Mouse (Mus musculus) midbrain, embryonic 15.5 days (tissue): ENCODE data around the gene Ubl3. TPM values are rescaled to one million over a fixed set of nuclear protein-coding genes. Genes with fewer than 3 reads are reported as not detected.

Experiments used
- ATAC-seq: fragments of 200-750 bp; cut with Nextera tagmentation; replicated peaks from 2 replicates; pipeline ENCODE4 v1.8.0; 2017; ENCODE audit warnings: moderate TSS enrichment
- H3K27ac ChIP-seq: fragments of 300-500 bp; sonication (generic); 2 replicates; pipeline ENCODE4 v1.5.1; 2015; ENCODE audit warnings: mild to moderate bottlenecking, inconsistent platforms
- H3K27me3 ChIP-seq: fragments of 300-500 bp; sonication (generic); replicated peaks from 2 replicates; pipeline ENCODE4 v1.6.1; 2015; ENCODE audit warnings: inconsistent platforms
- H3K36me3 ChIP-seq: fragments of 300-500 bp; sonication (generic); replicated peaks from 2 replicates; pipeline ENCODE4 v1.6.1; 2015; ENCODE audit warnings: inconsistent platforms
- H3K4me1 ChIP-seq: fragments of 300-500 bp; sonication (generic); 2 replicates; pipeline ENCODE4 v1.6.1; 2015; ENCODE audit warnings: inconsistent platforms
- H3K4me2 ChIP-seq: fragments of 300-500 bp; sonication (generic); 2 replicates; pipeline ENCODE4 v1.6.1; 2015; ENCODE audit warnings: inconsistent platforms, mild to moderate bottlenecking, moderate library complexity
- H3K4me3 ChIP-seq: fragments of 300-500 bp; sonication (generic); 2 replicates; pipeline ENCODE4 v1.5.1; 2015; ENCODE audit warnings: mild to moderate bottlenecking, inconsistent platforms
- H3K9ac ChIP-seq: fragments of 300-500 bp; sonication (generic); 2 replicates; pipeline ENCODE4 v1.6.1; 2015; ENCODE audit warnings: mild to moderate bottlenecking, inconsistent platforms
- H3K9me3 ChIP-seq: fragments of 300-500 bp; sonication (generic); 2 replicates; pipeline ENCODE4 v1.6.1; 2016; ENCODE audit warnings: inconsistent platforms
- WGBS: fragments of 180-500 bp; shearing (Covaris S2); methylation state at CpG from one replicate; pipeline ENCODE4 v1.1.7; 2015; ENCODE audit warnings: mixed read lengths; 5-methylcytosine and 5-hydroxymethylcytosine counted together
- polyA plus RNA-seq: library from polyadenylated mRNA; unstranded; fragments of >200 nt; fragmentation: Nextera tagmentation; extraction: Ambion mirVana; gene quantifications from 2 replicates; pipeline ENCODE4 v1.2.1, GENCODE M21; 2015

The Ubl3 gene
- polyA plus RNA-seq, result 78.7 and 84.4 TPM in 2 replicates

DNA sequence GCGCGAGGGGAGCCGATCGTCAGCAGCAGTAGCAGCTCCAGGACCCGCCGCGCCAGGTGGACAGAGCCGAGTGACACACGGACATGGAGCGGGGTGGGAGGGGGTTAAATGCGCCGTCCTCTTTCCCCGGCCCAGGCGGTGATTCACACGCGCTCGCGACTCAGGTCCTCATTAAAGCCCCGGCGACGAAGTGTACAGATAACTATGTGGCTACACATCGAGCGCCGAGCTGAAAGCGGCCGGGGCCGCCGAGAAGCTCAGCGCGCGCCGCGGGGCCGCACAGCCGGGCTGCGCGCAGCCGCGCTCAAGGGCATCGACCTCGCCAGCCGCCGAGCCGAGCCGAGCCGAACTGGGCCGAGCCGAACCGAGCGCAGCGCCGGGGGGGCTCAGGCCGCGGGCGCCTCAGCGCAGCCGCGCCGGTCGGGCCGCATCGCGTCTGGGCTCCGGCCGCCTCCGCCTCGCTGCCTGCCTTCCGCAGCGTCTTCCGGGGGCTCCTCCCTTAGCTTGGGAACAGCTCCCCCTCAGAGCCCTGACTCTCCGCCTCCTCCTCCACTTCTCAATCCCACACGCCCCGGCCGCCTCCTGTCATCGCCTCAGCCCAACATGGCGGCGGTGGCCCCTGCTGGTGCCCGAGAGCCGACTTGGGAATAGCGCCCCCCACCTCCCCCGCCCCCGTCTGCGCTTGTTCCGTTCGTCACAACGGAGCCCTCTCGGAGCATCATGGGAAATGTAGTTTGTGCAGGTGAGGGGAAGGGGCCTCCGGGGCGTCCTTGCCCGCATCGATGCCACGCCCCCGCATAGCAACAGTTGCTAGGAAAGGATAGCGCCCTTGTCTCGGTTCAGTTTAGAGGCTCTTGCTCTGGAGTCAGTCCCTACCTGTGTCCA is at the start of gene Ubl3:
Ubl3 (minus strand) TSS at position 603 of the 885 bp plus-strand sequence.
- Histone ChIP-seq H3K27ac (peak within 1 kb of the TSS; percentile 98), H3K9ac (peak within 1 kb of the TSS; percentile 70), H3K4me2 (peak within 1 kb of the TSS; percentile 76), H3K36me3 (no peaks in the 10 kb centered on the region), H3K9me3 (no peaks in the 10 kb centered on the region), H3K27me3 (no peaks in the 10 kb centered on the region), H3K4me1 (peaks cover 49% of the 10 kb centered on the region), H3K4me3 (peak within 1 kb of the TSS; percentile 84)
- under 1% methylated on average over 91 of the region's 95 CpGs for WGBS
- ATAC-seq, result peak; percentile 96

DNA sequence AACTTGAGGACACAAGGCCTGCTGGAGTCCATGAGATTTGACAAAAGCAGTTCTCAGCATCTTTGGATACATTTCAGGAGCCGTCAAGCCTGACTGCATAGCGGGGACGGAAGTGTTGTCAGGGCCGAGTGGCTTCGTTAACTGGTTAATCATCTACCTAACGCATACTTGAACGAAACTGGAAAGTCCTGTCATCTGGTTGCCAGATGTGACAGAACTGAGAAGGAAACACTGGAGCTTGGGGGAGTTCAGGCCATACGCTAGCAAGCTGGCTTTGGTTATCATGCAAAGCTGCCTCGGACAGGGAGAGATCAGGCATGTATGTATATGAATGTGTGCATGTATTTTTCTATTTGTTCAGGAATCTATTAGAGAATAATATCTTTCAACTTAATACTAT is 45.8 kb upstream of the Ubl3 start:
- Histone ChIP-seq H3K4me3 (no peak overlapping the region), H3K4me2 (no peak overlapping the region), H3K9me3 (0 out of 2 replicates have a peak, but pooled peaks cover 2% of the 10 kb centered on the region), H3K27ac (no peak overlapping the region), H3K27me3 (no peaks in the 10 kb centered on the region), H3K9ac (no peak overlapping the region), H3K4me1 (no peaks in the 10 kb centered on the region), H3K36me3 (no peaks in the 10 kb centered on the region)
- 58% methylated on average over 9 of the region's 9 CpGs for WGBS
- no peak for ATAC-seq

DNA sequence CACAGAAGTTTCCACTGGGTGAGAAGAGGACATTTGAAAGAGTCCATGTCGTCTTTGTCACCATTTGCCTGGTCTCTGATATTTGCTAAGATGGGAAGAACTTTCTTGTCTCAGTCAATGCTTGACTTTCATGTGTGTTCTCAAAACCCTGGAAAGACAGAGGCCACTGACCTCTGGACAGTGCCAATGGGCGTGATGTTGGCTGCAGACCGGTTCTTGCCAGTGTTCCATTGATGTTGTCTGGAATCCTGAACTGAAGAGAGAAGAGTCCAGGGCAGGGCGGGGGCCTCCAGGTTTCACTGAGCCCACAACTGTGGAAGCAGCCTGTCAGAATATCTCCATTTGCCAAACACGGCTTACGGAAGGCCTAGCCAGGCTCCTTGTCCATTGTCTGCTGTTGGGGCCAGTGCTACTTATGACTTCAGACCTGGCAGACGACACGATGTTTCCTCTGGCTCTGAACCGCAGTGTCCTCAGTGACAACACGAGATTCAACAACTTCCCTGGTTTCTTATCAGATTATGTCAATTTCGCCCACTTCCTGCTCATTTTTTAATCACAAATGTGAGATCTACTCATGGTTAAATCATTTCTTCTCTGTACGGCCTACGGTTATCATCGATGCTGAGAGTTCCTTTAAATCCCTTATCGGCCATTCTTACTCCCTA is 43.6 kb upstream of the Ubl3 start:
- Histone ChIP-seq H3K36me3 (no peaks in the 10 kb centered on the region), H3K27ac (no peak overlapping the region), H3K9ac (no peak overlapping the region), H3K4me2 (no peak overlapping the region), H3K9me3 (no peaks in the 10 kb centered on the region), H3K4me3 (no peak overlapping the region), H3K27me3 (no peaks in the 10 kb centered on the region), H3K4me1 (no peaks in the 10 kb centered on the region)
- 91% methylated on average over 15 of the region's 15 CpGs for WGBS
- no peak for ATAC-seq

DNA sequence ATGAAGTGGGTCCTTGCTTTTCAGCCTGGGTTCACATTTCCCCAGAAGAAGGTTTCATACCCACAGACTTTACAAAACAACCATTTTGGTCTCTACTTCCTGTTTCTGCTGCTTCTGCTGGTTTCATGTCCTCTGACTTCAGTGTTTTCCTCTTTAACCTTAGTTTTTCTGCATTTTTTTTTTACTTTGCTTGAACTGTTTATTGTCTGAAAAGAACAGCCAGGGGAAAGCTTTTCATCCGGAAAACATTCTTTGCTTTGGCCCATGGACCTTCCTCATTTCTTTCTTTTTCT is 42.8 kb upstream of the Ubl3 start:
- ATAC-seq, result no peak
- Histone ChIP-seq H3K4me3 (no peak overlapping the region), H3K27me3 (no peaks in the 10 kb centered on the region), H3K9me3 (no peaks in the 10 kb centered on the region), H3K27ac (no peak overlapping the region), H3K4me2 (no peak overlapping the region), H3K36me3 (no peaks in the 10 kb centered on the region), H3K9ac (no peak overlapping the region), H3K4me1 (no peaks in the 10 kb centered on the region)
- 82% methylated on average over 1 of the region's 1 CpGs for WGBS

DNA sequence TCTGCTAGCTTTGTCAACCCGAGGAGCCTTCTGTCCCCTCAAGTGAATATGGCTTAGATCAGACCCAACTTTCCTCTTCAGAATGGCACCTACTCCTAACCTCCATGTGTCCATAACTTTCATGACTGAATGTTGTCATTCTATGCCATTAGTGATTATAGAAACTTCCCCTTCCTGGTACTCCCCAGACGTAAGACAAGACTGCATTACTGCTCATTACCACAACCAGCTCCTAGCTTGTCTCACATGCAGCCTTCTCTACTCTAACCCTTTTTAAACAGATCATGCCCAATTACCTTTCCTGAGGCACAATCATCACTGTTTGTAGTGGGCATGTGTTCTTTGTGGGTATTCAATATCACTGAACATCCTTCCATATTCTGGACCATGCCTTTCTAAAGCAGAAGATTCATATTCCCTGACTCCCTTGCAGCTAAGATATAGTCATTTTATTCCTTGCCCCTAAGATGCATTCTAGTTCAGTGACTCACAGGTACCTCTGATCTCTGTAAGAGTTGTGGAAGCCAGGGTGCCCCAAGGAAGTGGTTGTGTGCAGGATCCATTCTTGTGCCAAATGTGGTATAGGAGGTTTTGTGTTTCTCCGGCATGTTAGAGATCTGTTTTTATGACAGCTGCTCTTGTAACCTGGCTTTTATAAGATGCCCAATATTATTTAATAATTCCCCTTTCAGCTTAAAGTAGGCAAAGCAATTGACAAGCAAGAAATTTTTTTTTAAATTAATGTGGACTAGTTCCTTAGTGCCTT is 42.3 kb upstream of the Ubl3 start:
- H3K4me2 ChIP-seq, result no peak overlapping the region
- no peaks in the 10 kb centered on the region for H3K27me3 ChIP-seq
- no peaks in the 10 kb centered on the region for H3K36me3 ChIP-seq
- WGBS, result 92% methylated on average over 3 of the region's 3 CpGs
- no peaks in the 10 kb centered on the region for H3K4me1 ChIP-seq
- no peak overlapping the region for H3K4me3 ChIP-seq
- H3K9ac ChIP-seq, result no peak overlapping the region
- H3K27ac ChIP-seq, result no peak overlapping the region
- no peak for ATAC-seq
- H3K9me3 ChIP-seq, result no peaks in the 10 kb centered on the region

DNA sequence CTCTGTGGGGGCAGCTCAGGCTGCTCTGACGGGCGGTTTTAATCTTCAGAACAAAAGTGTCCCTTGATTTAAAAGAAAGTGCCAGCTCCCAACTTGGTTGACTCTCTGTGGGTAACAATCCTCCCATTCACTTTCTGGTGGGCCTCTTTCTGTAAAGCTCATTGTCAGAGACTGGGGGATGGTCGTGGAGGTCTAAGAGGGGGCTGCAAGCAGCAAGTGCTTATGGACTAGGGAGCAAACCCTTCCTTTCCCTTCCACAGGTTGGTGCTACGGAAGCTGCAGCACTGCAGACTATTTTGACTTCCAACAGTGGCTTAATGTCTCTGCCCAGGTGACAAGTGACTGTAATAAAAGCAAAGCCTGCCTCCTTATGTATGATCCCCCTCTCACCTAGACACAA is 41.0 kb upstream of the Ubl3 start:
- WGBS, result 19% methylated on average over 4 of the region's 4 CpGs
- no peaks in the 10 kb centered on the region for H3K27me3 ChIP-seq
- H3K27ac ChIP-seq, result no peak overlapping the region
- no peaks in the 10 kb centered on the region for H3K9me3 ChIP-seq
- ATAC-seq, result no peak
- no peaks in the 10 kb centered on the region for H3K36me3 ChIP-seq
- H3K4me3 ChIP-seq, result no peak overlapping the region
- H3K4me1 ChIP-seq, result no peaks in the 10 kb centered on the region
- H3K9ac ChIP-seq, result no peak overlapping the region
- H3K4me2 ChIP-seq, result no peak overlapping the region

DNA sequence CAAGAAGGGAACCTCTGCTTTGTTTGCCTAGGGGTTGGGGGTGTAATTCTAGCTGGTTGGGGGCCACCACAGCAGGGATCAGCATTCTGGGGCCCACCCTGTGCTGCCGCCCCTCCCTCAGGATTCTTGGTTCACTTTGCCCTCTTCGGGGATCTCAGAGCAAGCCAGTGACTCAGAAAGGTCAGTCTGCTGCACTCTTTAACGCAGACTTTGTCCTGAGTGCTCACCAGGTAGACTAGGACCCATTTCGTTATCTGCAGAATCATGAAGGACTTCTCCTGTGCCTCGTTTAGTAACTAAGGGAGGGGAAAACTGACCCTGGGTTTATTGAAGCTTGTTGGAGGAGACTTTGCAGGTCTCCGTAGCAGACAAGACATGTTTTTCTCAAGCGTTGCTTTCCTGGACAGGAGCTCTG is 38.9 kb upstream of the Ubl3 start:
- H3K9ac ChIP-seq, result no peak overlapping the region
- H3K9me3 ChIP-seq, result no peaks in the 10 kb centered on the region
- no peak overlapping the region for H3K4me2 ChIP-seq
- H3K27me3 ChIP-seq, result no peaks in the 10 kb centered on the region
- WGBS, result 61% methylated on average over 7 of the region's 7 CpGs
- H3K4me3 ChIP-seq, result no peak overlapping the region
- no peaks in the 10 kb centered on the region for H3K36me3 ChIP-seq
- peaks cover 4% of the 10 kb centered on the region for H3K4me1 ChIP-seq
- no peak for ATAC-seq
- H3K27ac ChIP-seq, result no peak overlapping the region

DNA sequence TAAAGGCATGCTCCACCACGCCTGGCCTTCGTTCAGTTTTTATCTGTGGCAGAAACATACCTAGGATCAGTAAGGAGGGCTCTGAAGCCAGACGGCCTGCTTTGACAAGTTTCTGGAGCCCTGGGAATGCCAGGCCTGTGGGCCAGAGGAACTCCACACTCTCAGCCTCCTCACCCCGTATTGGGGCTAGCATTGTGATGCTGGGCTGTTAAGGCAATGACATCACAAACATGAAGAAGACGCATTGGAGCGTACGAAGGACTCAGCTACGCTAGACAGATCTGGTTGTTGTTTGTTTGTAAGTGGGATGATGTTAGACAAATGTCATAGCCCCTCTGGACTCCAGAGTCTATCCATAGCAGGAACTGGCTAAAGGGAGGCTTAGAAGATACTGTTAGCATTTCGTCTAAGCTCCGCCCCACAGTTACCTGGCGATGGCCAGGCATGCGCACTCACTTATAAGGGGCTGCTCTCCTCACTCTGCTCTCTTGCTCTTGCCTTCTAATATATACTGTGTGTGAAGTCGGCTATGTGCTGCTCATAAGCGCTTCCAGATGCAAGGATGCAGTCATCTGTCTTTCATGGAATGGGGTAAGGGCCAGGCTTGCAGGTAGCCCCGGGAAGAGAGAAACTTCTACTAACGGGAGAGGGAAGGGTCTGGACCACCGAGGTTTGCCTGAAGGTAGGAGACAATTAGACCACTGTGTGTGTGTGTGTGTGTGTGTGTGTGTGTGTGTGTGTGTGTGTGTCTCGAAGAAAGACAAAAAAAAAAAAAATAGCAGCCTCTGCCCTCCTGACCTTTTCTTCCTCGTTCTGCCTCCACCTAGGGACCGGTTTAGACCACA is 38.2 kb upstream of the Ubl3 start:
- no peak for ATAC-seq
- H3K27me3 ChIP-seq, result no peaks in the 10 kb centered on the region
- H3K4me1 ChIP-seq, result peaks cover 4% of the 10 kb centered on the region
- no peaks in the 10 kb centered on the region for H3K36me3 ChIP-seq
- WGBS, result 65% methylated on average over 20 of the region's 20 CpGs
- H3K4me2 ChIP-seq, result no peak overlapping the region
- H3K27ac ChIP-seq, result no peak overlapping the region
- no peak overlapping the region for H3K4me3 ChIP-seq
- no peak overlapping the region for H3K9ac ChIP-seq
- no peaks in the 10 kb centered on the region for H3K9me3 ChIP-seq

DNA sequence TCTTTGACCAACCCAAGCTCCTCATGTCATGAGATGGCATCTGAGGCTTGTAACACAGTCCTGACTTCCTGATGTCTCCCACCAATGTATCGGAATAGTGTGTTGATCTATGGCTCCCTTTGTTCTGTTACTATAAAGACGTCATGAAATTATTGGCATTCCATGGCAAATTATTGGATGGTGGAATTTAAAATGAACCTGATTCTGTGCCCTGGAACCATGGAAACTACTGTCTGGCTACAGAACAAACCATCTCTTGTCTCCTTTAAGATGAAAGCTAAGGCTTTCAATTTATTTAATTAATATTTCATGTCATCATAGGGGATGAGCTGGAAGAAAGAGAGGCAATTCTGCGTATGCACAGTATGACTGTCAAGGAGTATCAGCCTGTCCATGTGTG is 36.4 kb upstream of the Ubl3 start:
- H3K36me3 ChIP-seq, result no peaks in the 10 kb centered on the region
- no peak overlapping the region for H3K4me3 ChIP-seq
- H3K27me3 ChIP-seq, result no peaks in the 10 kb centered on the region
- H3K4me2 ChIP-seq, result no peak overlapping the region
- H3K9ac ChIP-seq, result no peak overlapping the region
- 60% methylated on average over 3 of the region's 3 CpGs for WGBS
- no peak for ATAC-seq
- H3K4me1 ChIP-seq, result peaks cover 4% of the 10 kb centered on the region
- no peak overlapping the region for H3K27ac ChIP-seq
- no peaks in the 10 kb centered on the region for H3K9me3 ChIP-seq

DNA sequence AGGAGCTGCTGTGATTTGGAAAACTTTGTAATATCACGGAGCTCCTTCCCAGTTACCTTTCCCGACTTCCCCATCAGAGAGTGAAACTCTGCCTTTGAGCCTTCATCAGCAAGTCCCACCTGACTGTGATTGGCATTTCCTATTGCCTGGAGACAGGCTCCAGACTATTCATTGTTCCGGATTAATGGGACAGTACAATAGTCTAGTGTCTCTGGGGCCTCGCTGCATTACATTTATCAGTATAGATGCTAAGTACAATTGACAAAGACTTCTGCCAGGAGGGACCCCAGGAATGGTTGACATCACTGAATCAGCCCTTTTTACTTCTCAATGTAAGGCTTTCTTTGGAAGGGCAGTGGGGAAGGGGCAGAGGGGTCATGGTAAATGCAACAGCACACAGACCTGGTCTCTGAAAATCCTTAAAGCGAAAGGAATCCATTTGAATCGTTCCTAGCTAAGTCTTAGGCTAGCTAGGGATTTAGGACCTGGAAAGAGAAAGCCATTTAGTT is 35.6 kb upstream of the Ubl3 start:
- Histone ChIP-seq H3K36me3 (no peaks in the 10 kb centered on the region), H3K4me2 (no peak overlapping the region), H3K27ac (no peak overlapping the region), H3K4me3 (no peak overlapping the region), H3K9ac (no peak overlapping the region), H3K4me1 (peaks cover 4% of the 10 kb centered on the region), H3K9me3 (no peaks in the 10 kb centered on the region), H3K27me3 (no peaks in the 10 kb centered on the region)
- WGBS, result 25% methylated on average over 6 of the region's 6 CpGs
- no peak for ATAC-seq

DNA sequence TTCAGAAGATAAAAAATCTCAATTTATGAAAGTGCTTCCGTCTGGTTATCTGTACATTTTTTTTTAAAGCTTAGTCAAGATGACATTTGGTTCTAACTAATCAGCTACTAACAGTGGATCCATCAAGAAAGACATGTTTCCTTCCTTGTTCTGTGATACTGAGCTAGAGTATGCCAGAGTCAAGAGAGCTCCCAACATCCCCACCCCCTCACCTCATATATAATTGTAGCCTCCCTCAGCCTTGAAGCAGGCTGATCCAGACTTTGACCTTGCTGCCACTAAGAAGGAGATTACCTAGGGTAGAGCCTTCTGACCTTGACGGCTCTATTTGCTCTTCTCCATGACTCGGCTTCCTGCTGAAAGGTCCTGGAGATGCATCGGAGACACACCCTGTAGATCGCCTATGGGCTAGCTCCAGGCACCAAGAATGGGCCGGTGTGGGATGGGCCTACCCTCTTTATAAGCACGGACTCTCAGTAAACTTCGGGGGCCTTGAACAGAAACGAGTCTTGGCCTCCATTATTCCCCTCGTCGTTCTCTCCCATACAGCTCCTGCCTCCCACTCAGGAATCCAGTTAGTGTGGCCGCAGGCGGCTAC is 27.9 kb upstream of the Ubl3 start:
- Histone ChIP-seq H3K4me2 (no peak overlapping the region), H3K4me1 (0 out of 2 replicates have a peak, but pooled peaks cover 1% of the 10 kb centered on the region), H3K4me3 (no peak overlapping the region), H3K27me3 (no peaks in the 10 kb centered on the region), H3K36me3 (no peaks in the 10 kb centered on the region), H3K27ac (no peak overlapping the region), H3K9ac (no peak overlapping the region), H3K9me3 (no peaks in the 10 kb centered on the region)
- no peak for ATAC-seq
- WGBS, result 91% methylated on average over 13 of the region's 13 CpGs
